Mouse (Mus musculus) common myeloid progenitor, adult 5-6 weeks (primary cell): ENCODE data around the gene Frmd8. TPM values are rescaled to one million over a fixed set of nuclear protein-coding genes. Genes with fewer than 3 reads are reported as not detected.
"Not testable (repeated sequence)": the region's sequence is repeated elsewhere in the genome, so short reads cannot be mapped to it uniquely, and the experiment has no call there.

Experiments
- ATAC-seq: replicated peaks from 2 replicates; pipeline ENCODE4 v1.8.0; 2016; ENCODE audit warnings: low read depth, mild to moderate bottlenecking, moderate TSS enrichment, inconsistent platforms; ENCODE audit not compliant: poor library complexity, severe bottlenecking
- total RNA-seq: library from RNA; stranded (forward); fragments of 200-1000, 187-1606 nt; gene quantifications from 2 replicates; pipeline ENCODE4 v1.2.3, GENCODE M21; 2017

The Frmd8 gene
- total RNA-seq, 1 experiment from 2014 or later: 21.1 TPM

GRCm38 (mm10) chr19:5887234-5887815 lies 12.3 kb upstream of the Frmd8 start:
- ATAC-seq: no peak

- ATAC-seq: 0 out of 2 replicates have a peak, but pooled peaks have one; percentile 23
Measured at GRCm38 (mm10) chr19:5885838-5886237, 10.8 kb upstream of the Frmd8 start.

GRCm38 (mm10) chr19:5883935-5884334 lies 8.9 kb upstream of the Frmd8 start:
- no peak for ATAC-seq

- ATAC-seq: not testable (repeated sequence)
Measured at GRCm38 (mm10) chr19:5882079-5882478, 7.0 kb upstream of the Frmd8 start.

GRCm38 (mm10) chr19:5881155-5881554 lies 6.1 kb upstream of the Frmd8 start:
- no peak for ATAC-seq

GRCm38 (mm10) chr19:5879735-5880134 lies 4.7 kb upstream of the Frmd8 start:
- ATAC-seq: no peak

- ATAC-seq: no peak
Measured at GRCm38 (mm10) chr19:5878916-5879315, 3.8 kb upstream of the Frmd8 start.

- ATAC-seq: no peak
Measured at GRCm38 (mm10) chr19:5878362-5878722, 3.3 kb upstream of the Frmd8 start.

- ATAC-seq: peak; percentile 64
Measured at GRCm38 (mm10) chr19:5877618-5878361, 2.7 kb upstream of the Frmd8 start, which contains the start of gene Slc25a45. Gene Slc25a45, plus strand, starts transcription at chr19:5877808.

GRCm38 (mm10) chr19:5874391-5874968 lies 594 bp downstream of the Frmd8 start:
- ATAC-seq: no peak

GRCm38 (mm10) chr19:5872931-5873556 lies 2.0 kb downstream of the Frmd8 start:
- ATAC-seq: no peak

GRCm38 (mm10) chr19:5872528-5872927 lies 2.5 kb downstream of the Frmd8 start:
- ATAC-seq: no peak

GRCm38 (mm10) chr19:5871683-5872082 lies 3.4 kb downstream of the Frmd8 start:
- no peak for ATAC-seq

- ATAC-seq: no peak
Measured at GRCm38 (mm10) chr19:5871273-5871672, 3.8 kb downstream of the Frmd8 start.

- ATAC-seq: no peak
Measured at GRCm38 (mm10) chr19:5868096-5868495, 7.0 kb downstream of the Frmd8 start.

- ATAC-seq: no peak
Measured at GRCm38 (mm10) chr19:5864710-5865398, 10.2 kb downstream of the Frmd8 start.

- no peak for ATAC-seq
Measured at GRCm38 (mm10) chr19:5863776-5864175, 11.3 kb downstream of the Frmd8 start.

GRCm38 (mm10) chr19:5862335-5863085 lies 12.6 kb downstream of the Frmd8 start:
- ATAC-seq: no peak

GRCm38 (mm10) chr19:5856604-5857003 lies 18.5 kb downstream of the Frmd8 start:
- ATAC-seq: no peak
